Mouse (Mus musculus): ENCODE results near the gene Slc47a1.

DNA sequence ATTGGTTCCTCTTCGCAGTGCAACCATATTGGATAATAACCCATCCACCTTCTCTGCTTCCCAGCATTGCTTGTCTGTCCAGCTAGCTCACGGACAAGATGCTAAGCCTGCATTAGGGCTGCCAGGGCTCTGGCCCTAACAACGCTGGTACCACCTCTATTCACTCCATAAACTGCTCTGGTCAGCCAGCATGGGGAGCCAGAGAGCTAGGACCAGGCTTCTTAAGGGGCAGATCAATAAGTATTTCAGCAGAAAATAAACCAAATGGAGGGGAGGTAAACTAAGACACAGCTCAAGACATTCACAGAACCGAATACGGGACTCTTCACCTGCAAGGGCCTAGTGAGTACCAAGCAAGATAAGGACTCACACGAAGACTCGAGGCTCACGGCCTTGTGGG lies 32.0 kb downstream of the Slc47a1 start:
- TF ChIP-seq EP300 (IDR thresholded peaks at IDR 0.05): no peak
- peak; percentile 44 for TF ChIP-seq CTCF (IDR thresholded peaks at IDR 0.05)
